Mouse (Mus musculus): ENCODE measurements at regions not wholly inside any gene's neighbourhood (a gene's known extent, or its start where the extent isn't known, plus 50 kb on each side); places are given as distances from the start of the nearest gene placed in this dataset.

GRCm38 (mm10) chr16:12880011-12880410 is 229.5 kb upstream of the Ercc4 start:
- Histone ChIP-seq H3K27ac (ENCODE audit: low read depth, low read length) (no peak overlapping the region), H3K9ac (ENCODE audit: low read depth, low read length) (no peak overlapping the region), H3K4me3 (ENCODE audit: low read depth, low read length) (no peak overlapping the region), H3K36me3 (ENCODE audit: control insufficient read depth, insufficient read depth) (no peaks in the 10 kb centered on the region), H3K4me1 (replicated peaks; ENCODE audit: control insufficient read depth, insufficient read depth, low read length) (no peaks in the 10 kb centered on the region), H3K4me2 (replicated peaks; ENCODE audit: low read depth) (no peak overlapping the region), H3K9me3 (ENCODE audit: control insufficient read depth) (no peaks in the 10 kb centered on the region), H3K27me3 (replicated peaks; ENCODE audit: control insufficient read depth, insufficient read depth, low read length) (no peaks in the 10 kb centered on the region)
- ATAC-seq: no peak
- TF ChIP-seq CTCF (IDR thresholded peaks at IDR 0.05; ENCODE audit: low read depth): no peak
- 77% methylated on average over 8 of the region's 8 CpGs for WGBS

DNA sequence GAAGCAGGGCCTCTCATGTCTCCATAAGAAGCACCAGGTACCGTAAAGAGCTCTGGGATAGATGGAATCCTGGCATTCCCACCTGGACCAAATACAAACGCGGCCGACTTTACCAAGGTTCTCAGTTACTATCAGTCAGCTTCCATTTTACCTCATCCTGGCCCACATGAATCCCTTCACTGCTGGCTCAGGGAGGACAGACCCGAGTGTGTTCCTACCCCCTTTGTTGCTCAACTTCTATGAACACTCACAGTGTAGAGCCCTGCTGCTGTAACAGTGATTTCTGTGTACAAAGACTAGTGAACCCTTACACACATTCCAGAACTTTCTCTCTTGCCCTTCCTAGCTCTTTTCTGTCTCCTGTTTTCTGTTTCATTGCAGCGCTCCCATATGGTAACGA is 229.0 kb upstream of the Ercc4 start:
- Histone ChIP-seq H3K4me2 (replicated peaks; ENCODE audit: low read depth) (no peak overlapping the region), H3K36me3 (ENCODE audit: control insufficient read depth, insufficient read depth) (no peaks in the 10 kb centered on the region), H3K9me3 (ENCODE audit: control insufficient read depth) (no peaks in the 10 kb centered on the region), H3K9ac (ENCODE audit: low read depth, low read length) (no peak overlapping the region), H3K4me3 (ENCODE audit: low read depth, low read length) (no peak overlapping the region), H3K4me1 (replicated peaks; ENCODE audit: control insufficient read depth, insufficient read depth, low read length) (no peaks in the 10 kb centered on the region), H3K27ac (ENCODE audit: low read depth, low read length) (no peak overlapping the region), H3K27me3 (replicated peaks; ENCODE audit: control insufficient read depth, insufficient read depth, low read length) (no peaks in the 10 kb centered on the region)
- ATAC-seq: no peak
- TF ChIP-seq CTCF (IDR thresholded peaks at IDR 0.05; ENCODE audit: low read depth): no peak
- 82% methylated on average over 7 of the region's 7 CpGs for WGBS

- Histone ChIP-seq H3K9me3 (ENCODE audit: control insufficient read depth) (no peaks in the 10 kb centered on the region), H3K9ac (ENCODE audit: low read depth, low read length) (no peak overlapping the region), H3K27me3 (replicated peaks; ENCODE audit: control insufficient read depth, insufficient read depth, low read length) (no peaks in the 10 kb centered on the region), H3K27ac (ENCODE audit: low read depth, low read length) (no peak overlapping the region), H3K36me3 (ENCODE audit: control insufficient read depth, insufficient read depth) (no peaks in the 10 kb centered on the region), H3K4me1 (replicated peaks; ENCODE audit: control insufficient read depth, insufficient read depth, low read length) (no peaks in the 10 kb centered on the region), H3K4me2 (replicated peaks; ENCODE audit: low read depth) (no peak overlapping the region), H3K4me3 (ENCODE audit: low read depth, low read length) (no peak overlapping the region)
- no peak for ATAC-seq
- WGBS: 41% methylated on average over 1 of the region's 1 CpGs
- no peak for TF ChIP-seq CTCF (IDR thresholded peaks at IDR 0.05; ENCODE audit: low read depth)
These were observed 226.8 kb upstream of the Ercc4 start for GRCm38 (mm10) chr16:12882690-12883089.

DNA sequence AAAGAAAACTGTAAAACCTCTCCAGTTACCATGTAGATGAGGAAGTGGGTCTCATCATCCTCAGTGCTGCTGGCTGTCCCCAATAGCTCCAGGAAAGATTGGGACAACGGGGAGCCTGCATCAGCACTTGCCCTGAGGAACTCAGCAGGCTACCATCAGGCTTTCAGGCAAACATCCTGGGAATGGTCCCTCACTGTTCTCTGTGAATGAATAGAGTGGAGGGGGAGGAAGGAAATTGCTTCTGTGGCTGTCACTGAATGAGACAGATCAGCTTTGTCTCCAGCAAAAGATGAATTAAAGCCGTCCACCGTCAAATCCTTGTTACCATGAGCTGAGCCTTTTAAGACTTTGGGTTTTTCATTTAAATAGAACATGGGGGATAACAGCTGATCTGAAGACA is 224.9 kb upstream of the Ercc4 start:
- H3K27ac ChIP-seq (ENCODE audit: low read depth, low read length): no peak overlapping the region
- WGBS: 29% methylated on average over 3 of the region's 3 CpGs
- no peaks in the 10 kb centered on the region for H3K4me1 ChIP-seq (replicated peaks; ENCODE audit: control insufficient read depth, insufficient read depth, low read length)
- TF ChIP-seq CTCF (IDR thresholded peaks at IDR 0.05; ENCODE audit: low read depth): no peak
- no peaks in the 10 kb centered on the region for H3K27me3 ChIP-seq (replicated peaks; ENCODE audit: control insufficient read depth, insufficient read depth, low read length)
- H3K36me3 ChIP-seq (ENCODE audit: control insufficient read depth, insufficient read depth): no peaks in the 10 kb centered on the region
- H3K9me3 ChIP-seq (ENCODE audit: control insufficient read depth): no peaks in the 10 kb centered on the region
- H3K4me3 ChIP-seq (ENCODE audit: low read depth, low read length): no peak overlapping the region
- H3K9ac ChIP-seq (ENCODE audit: low read depth, low read length): no peak overlapping the region
- no peak for ATAC-seq
- no peak overlapping the region for H3K4me2 ChIP-seq (replicated peaks; ENCODE audit: low read depth)

- H3K36me3 ChIP-seq (ENCODE audit: control insufficient read depth, insufficient read depth): no peaks in the 10 kb centered on the region
- no peak overlapping the region for H3K9ac ChIP-seq (ENCODE audit: low read depth, low read length)
- no peaks in the 10 kb centered on the region for H3K4me1 ChIP-seq (replicated peaks; ENCODE audit: control insufficient read depth, insufficient read depth, low read length)
- no peak overlapping the region for H3K27ac ChIP-seq (ENCODE audit: low read depth, low read length)
- ATAC-seq: no peak
- no peak overlapping the region for H3K4me2 ChIP-seq (replicated peaks; ENCODE audit: low read depth)
- no peaks in the 10 kb centered on the region for H3K9me3 ChIP-seq (ENCODE audit: control insufficient read depth)
- TF ChIP-seq CTCF (IDR thresholded peaks at IDR 0.05; ENCODE audit: low read depth): no peak
- H3K4me3 ChIP-seq (ENCODE audit: low read depth, low read length): no peak overlapping the region
- WGBS: 52% methylated on average over 1 of the region's 1 CpGs
- H3K27me3 ChIP-seq (replicated peaks; ENCODE audit: control insufficient read depth, insufficient read depth, low read length): no peaks in the 10 kb centered on the region
These were observed 223.4 kb upstream of the Ercc4 start for GRCm38 (mm10) chr16:12886127-12886526.

DNA sequence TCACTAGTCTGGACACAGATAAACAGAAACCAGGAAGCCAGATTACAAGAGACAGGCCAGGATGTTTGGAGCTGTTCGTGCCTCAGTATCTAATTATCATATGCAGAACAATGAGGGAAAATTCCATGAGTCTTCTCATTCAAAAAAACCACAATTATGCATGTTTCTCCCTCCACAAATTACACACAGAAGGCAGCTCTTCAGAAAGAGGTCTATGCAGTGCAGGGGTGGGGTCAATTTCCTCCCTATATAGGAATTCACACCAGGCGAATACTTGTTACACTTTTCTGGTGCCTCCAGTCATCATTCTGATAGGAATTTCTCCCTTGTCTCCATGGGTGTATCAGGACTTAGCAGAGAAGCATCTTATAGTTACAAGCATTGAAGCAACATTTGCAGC is 222.1 kb upstream of the Ercc4 start:
- 57% methylated on average over 2 of the region's 2 CpGs for WGBS
- no peak overlapping the region for H3K9ac ChIP-seq (ENCODE audit: low read depth, low read length)
- no peak for TF ChIP-seq CTCF (IDR thresholded peaks at IDR 0.05; ENCODE audit: low read depth)
- H3K4me3 ChIP-seq (ENCODE audit: low read depth, low read length): no peak overlapping the region
- no peak for ATAC-seq
- H3K9me3 ChIP-seq (ENCODE audit: control insufficient read depth): no peaks in the 10 kb centered on the region
- H3K36me3 ChIP-seq (ENCODE audit: control insufficient read depth, insufficient read depth): no peaks in the 10 kb centered on the region
- no peaks in the 10 kb centered on the region for H3K27me3 ChIP-seq (replicated peaks; ENCODE audit: control insufficient read depth, insufficient read depth, low read length)
- no peak overlapping the region for H3K4me2 ChIP-seq (replicated peaks; ENCODE audit: low read depth)
- no peaks in the 10 kb centered on the region for H3K4me1 ChIP-seq (replicated peaks; ENCODE audit: control insufficient read depth, insufficient read depth, low read length)
- H3K27ac ChIP-seq (ENCODE audit: low read depth, low read length): no peak overlapping the region

GRCm38 (mm10) chr16:12890094-12890493 is 219.4 kb upstream of the Ercc4 start:
- Histone ChIP-seq H3K9ac (ENCODE audit: low read depth, low read length) (no peak overlapping the region), H3K4me3 (ENCODE audit: low read depth, low read length) (no peak overlapping the region), H3K27me3 (replicated peaks; ENCODE audit: control insufficient read depth, insufficient read depth, low read length) (no peaks in the 10 kb centered on the region), H3K36me3 (ENCODE audit: control insufficient read depth, insufficient read depth) (no peaks in the 10 kb centered on the region), H3K9me3 (ENCODE audit: control insufficient read depth) (no peaks in the 10 kb centered on the region), H3K4me1 (replicated peaks; ENCODE audit: control insufficient read depth, insufficient read depth, low read length) (no peaks in the 10 kb centered on the region), H3K27ac (ENCODE audit: low read depth, low read length) (no peak overlapping the region), H3K4me2 (replicated peaks; ENCODE audit: low read depth) (no peak overlapping the region)
- TF ChIP-seq CTCF (IDR thresholded peaks at IDR 0.05; ENCODE audit: low read depth): no peak
- WGBS: 90% methylated on average over 1 of the region's 1 CpGs
- no peak for ATAC-seq

Data from intestine, postnatal 0 days (tissue).